Mouse (Mus musculus) hindbrain, embryonic 10.5 days (tissue): ENCODE results near the gene Abca7. TPM values are rescaled to one million over a fixed set of nuclear protein-coding genes. Genes with fewer than 3 reads are reported as not detected.

Source experiments
- DNase-seq: peaks from one replicate; pipeline ENCODE4 v3.0.0-alpha.2; 2017; ENCODE audit warnings: low spot score
- H3K27ac ChIP-seq: fragments of 300-500 bp; sonication (generic); 2 replicates; pipeline ENCODE4 v1.5.1; 2016; ENCODE audit warnings: mild to moderate bottlenecking, moderate library complexity
- H3K27me3 ChIP-seq: fragments of 300-500 bp; sonication (generic); 2 replicates; pipeline ENCODE4 v1.6.1; 2016; ENCODE audit warnings: mild to moderate bottlenecking; ENCODE audit not compliant: poor library complexity, insufficient read depth, severe bottlenecking
- H3K36me3 ChIP-seq: fragments of 300-500 bp; sonication (generic); 2 replicates; pipeline ENCODE4 v1.6.1; 2016; ENCODE audit warnings: mild to moderate bottlenecking, moderate library complexity
- H3K4me1 ChIP-seq: fragments of 300-500 bp; sonication (generic); replicated peaks from 2 replicates; pipeline ENCODE4 v1.6.1; 2016; ENCODE audit warnings: mild to moderate bottlenecking
- H3K4me3 ChIP-seq: fragments of 300-500 bp; sonication (generic); 2 replicates; pipeline ENCODE4 v1.5.1; 2016; ENCODE audit warnings: mild to moderate bottlenecking, moderate library complexity
- H3K9me3 ChIP-seq: fragments of 300-500 bp; sonication (generic); 2 replicates; pipeline ENCODE4 v1.6.1; 2016; ENCODE audit warnings: mild to moderate bottlenecking, moderate library complexity
- WGBS: fragments of 180-500 bp; shearing (Covaris S2); methylation state at CpG from one replicate; pipeline ENCODE4 v1.1.7; 2016; 5-methylcytosine and 5-hydroxymethylcytosine counted together
- polyA plus RNA-seq: library from polyadenylated mRNA; unstranded; fragments of >200 nt; fragmentation: Nextera tagmentation; extraction: Ambion mirVana; gene quantifications from 2 replicates; pipeline ENCODE4 v1.2.1, GENCODE M21; 2016

Gene Abca7
- polyA plus RNA-seq, 1 experiment from 2014 or later: 6.0 TPM

DNA sequence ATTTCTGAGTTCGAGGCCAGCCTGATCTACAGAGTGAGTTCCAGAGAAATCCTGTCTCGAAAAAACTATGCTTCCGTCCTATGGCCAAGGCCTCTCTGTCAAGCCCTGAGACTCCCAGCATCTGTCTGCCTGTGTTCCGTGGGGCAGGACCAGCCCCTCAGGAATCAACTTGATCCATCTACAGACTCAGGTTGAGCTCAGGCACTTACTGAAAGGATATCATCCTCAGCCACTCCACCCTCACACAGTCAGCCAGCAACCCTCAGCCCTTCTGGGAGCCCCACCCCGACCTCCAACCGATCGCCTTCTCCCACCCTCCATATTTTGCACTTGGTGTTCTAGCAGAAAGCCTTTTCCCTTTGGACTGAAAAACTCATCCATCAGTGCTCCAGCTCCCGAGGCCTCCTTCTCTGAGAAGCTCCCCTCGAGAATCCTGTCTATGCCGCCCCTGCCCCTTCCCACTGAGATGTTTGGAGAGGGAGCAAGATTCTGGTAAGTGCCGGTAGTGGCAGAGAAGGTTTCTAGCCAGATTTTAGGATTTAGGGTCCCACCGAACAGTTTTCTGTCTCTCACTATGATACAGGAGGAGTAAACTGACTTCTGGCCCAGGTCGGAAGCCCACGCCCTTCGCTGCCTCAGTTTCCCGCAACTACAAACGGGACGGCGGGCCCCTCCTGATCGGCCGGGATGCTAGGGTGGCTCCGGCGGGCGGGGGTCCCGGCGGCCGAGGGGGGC, 8.4 kb upstream of the Abca7 start:
- peaks cover 57% of the 10 kb centered on the region for H3K4me1 ChIP-seq
- DNase-seq: no peak
- peaks cover 54% of the 10 kb centered on the region for H3K27me3 ChIP-seq
- H3K27ac ChIP-seq: peak overlapping the region; percentile 87
- 10% methylated on average over 27 of the region's 27 CpGs for WGBS
- peaks cover 16% of the 10 kb centered on the region; the same call in 1 of the 2 replicates for H3K9me3 ChIP-seq
- H3K36me3 ChIP-seq: peaks cover 19% of the 10 kb centered on the region
- H3K4me3 ChIP-seq: peak overlapping the region; percentile 61

DNA sequence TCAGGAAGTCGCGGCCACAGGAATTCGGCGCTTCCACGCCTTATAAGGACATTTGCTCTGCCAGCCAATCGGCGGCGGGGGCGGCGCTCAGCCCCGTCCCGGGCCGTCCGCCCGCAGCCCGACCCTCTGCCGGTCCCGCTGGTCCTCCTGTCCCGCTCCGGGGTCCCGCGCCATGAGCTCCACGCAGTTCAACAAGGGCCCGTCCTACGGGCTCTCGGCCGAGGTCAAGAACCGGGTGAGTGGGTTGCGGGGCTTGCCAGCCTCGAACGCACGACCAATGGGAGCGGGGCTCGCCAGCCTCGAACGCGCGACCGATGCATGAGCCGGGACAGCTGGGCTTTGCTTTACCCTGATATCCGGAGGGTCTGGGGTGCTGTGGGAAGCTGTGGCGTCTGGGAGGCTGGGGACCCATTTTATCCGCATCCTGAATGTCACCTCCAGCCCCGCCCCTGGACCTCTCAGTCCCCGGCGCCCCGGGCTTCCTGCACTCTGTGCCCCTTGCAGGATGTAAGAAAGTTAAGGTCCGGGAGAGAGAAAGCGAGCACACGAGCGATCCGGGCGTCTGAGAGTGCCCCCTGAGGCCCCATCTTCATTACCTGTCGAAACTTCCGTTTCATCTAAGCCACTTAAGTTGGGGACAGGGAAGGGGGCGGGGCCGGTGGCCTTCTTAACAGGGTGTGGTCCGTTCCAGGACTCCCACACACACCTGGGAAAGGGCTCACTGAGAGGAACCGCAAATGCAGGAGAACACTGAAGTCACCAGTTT, 7.6 kb upstream of the Abca7 start, which contains the start of gene Cnn2:
Gene Cnn2, plus strand, starts transcription at position 79 of the 766 bp plus-strand sequence.
- peaks cover 54% of the 10 kb centered on the region for H3K27me3 ChIP-seq
- H3K4me1 ChIP-seq: peaks cover 50% of the 10 kb centered on the region
- peak within 1 kb of the TSS; percentile 61 for H3K4me3 ChIP-seq
- peaks cover 16% of the 10 kb centered on the region; the same call in 1 of the 2 replicates for H3K9me3 ChIP-seq
- WGBS: under 1% methylated on average over 59 of the region's 59 CpGs
- peaks cover 26% of the 10 kb centered on the region for H3K36me3 ChIP-seq
- H3K27ac ChIP-seq: peak within 1 kb of the TSS; percentile 87
- DNase-seq: peak; percentile 70

DNA sequence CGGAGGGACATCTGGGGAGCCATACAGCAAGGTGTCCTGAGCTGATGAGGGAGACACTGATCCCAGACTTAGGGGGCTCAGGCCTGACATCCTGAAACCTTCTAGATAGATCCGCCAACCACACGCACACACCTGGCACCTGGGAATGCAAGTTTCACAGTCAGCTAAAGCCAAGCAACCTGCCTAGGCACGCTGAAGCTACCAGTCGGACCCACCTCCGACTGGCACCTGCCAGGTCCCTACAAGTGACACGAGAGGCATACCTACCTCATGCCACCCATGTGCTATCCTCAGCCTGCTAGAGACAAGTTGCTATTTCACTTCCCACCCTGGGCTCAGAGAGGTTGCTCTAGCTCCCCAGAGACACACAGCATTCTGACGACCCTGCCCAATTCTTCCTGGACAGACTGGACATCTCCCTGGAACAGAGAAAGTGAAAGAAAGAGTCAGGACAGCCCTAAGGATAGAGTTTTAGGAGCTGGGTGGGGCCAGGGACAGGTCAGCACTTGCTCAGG, 7.0 kb upstream of the Abca7 start:
- peaks cover 48% of the 10 kb centered on the region for H3K4me1 ChIP-seq
- peak overlapping the region; percentile 61 for H3K4me3 ChIP-seq
- H3K27ac ChIP-seq: peak overlapping the region; percentile 87
- no peak for DNase-seq
- peaks cover 30% of the 10 kb centered on the region for H3K36me3 ChIP-seq
- peaks cover 16% of the 10 kb centered on the region; the same call in 1 of the 2 replicates for H3K9me3 ChIP-seq
- WGBS: 26% methylated on average over 8 of the region's 8 CpGs
- H3K27me3 ChIP-seq: peaks cover 54% of the 10 kb centered on the region

GRCm38 (mm10) chr10:79989870-79990269, 6.4 kb upstream of the Abca7 start:
- peak overlapping the region; percentile 61 for H3K4me3 ChIP-seq
- H3K4me1 ChIP-seq: peaks cover 48% of the 10 kb centered on the region
- H3K9me3 ChIP-seq: peaks cover 16% of the 10 kb centered on the region; the same call in 1 of the 2 replicates
- peaks cover 36% of the 10 kb centered on the region for H3K36me3 ChIP-seq
- DNase-seq: peak; percentile 42
- H3K27me3 ChIP-seq: peaks cover 54% of the 10 kb centered on the region
- WGBS: 12% methylated on average over 15 of the region's 15 CpGs
- peak overlapping the region; percentile 63 for H3K27ac ChIP-seq

DNA sequence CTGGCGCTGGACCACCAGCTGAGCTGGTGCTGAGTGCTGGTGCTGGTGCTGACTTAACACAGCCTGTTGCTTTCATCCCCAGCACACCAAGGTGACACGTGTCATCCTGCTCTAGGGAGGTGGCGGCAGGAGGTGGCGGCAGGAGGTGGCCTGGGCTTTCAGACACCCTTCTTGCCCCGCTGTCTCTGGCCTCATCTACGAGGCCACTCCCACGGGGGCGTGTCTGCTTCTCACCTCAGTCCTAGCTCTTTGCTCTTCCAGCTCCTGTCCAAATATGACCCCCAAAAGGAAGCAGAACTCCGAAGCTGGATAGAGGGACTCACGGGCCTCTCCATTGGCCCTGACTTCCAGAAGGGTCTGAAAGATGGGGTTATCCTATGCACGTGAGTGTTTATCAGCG, 5.2 kb upstream of the Abca7 start:
- Histone ChIP-seq H3K27ac (no peak overlapping the region), H3K9me3 (peaks cover 16% of the 10 kb centered on the region; the same call in 1 of the 2 replicates), H3K4me3 (peak overlapping the region; percentile 2; the same call in 1 of the 2 replicates), H3K36me3 (peaks cover 38% of the 10 kb centered on the region), H3K27me3 (peaks cover 53% of the 10 kb centered on the region), H3K4me1 (peaks cover 44% of the 10 kb centered on the region)
- no peak for DNase-seq
- WGBS: 56% methylated on average over 12 of the region's 12 CpGs

DNA sequence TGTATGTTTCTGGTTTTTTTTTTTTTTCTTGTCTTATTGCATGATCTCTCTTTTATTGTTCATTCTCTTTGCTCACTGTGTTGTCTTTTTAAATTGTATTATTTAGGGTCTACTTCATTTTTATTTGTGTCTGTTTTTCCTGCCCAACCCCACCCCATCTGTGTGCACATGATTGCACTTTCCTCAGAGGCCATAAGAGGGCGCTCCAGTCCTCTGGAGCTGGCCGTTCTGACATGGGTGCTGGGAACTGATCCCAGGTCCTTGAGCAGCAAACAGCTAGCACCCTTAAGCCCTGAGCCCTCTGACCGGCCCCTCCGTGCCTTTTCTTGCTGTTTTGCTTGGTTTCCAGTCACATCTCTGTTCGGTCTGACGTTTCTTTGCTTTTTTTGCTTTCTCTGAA, 4.7 kb upstream of the Abca7 start:
- peaks cover 16% of the 10 kb centered on the region; the same call in 1 of the 2 replicates for H3K9me3 ChIP-seq
- DNase-seq: no peak

GRCm38 (mm10) chr10:79994397-79995115, 1.7 kb upstream of the Abca7 start:
- Histone ChIP-seq H3K9me3 (peaks cover 16% of the 10 kb centered on the region; the same call in 1 of the 2 replicates), H3K4me1 (peaks cover 33% of the 10 kb centered on the region), H3K27ac (no peak overlapping the region), H3K4me3 (no peak overlapping the region), H3K36me3 (peaks cover 38% of the 10 kb centered on the region), H3K27me3 (peaks cover 40% of the 10 kb centered on the region)
- 93% methylated on average over 16 of the region's 16 CpGs for WGBS
- no peak for DNase-seq

More for the DNA sequence above, 4.7 kb upstream of the Abca7 start:
- no peak overlapping the region for H3K27ac ChIP-seq
- peak overlapping the region; percentile 2; the same call in 1 of the 2 replicates for H3K4me3 ChIP-seq
- H3K4me1 ChIP-seq: peaks cover 44% of the 10 kb centered on the region
- WGBS: 84% methylated on average over 6 of the region's 6 CpGs
- peaks cover 38% of the 10 kb centered on the region for H3K36me3 ChIP-seq
- H3K27me3 ChIP-seq: peaks cover 49% of the 10 kb centered on the region

DNA sequence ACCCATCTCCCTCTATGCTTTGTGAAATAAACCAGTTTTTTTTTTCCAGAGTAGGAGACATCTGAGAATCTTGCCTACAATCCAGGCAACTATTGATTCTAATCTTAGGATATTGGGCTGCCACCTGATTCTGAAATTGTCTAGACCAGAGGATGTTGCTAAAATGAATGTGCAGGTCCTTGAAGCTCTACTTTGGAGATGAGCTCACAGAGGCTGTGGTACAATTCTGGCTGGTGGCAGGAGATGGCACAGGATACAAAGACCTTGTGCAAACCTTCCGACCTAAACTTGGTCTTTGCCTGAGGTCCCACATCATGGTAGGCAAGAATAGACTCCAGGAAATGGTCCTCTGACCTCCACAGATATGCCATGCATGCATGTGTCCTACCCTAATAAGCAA, 658 bp upstream of the Abca7 start:
- Histone ChIP-seq H3K4me3 (peak overlapping the region; percentile 64; the same call in 1 of the 2 replicates), H3K27ac (peak overlapping the region; percentile 81; the same call in 1 of the 2 replicates), H3K9me3 (peaks cover 16% of the 10 kb centered on the region; the same call in 1 of the 2 replicates), H3K4me1 (peaks cover 26% of the 10 kb centered on the region), H3K27me3 (peaks cover 40% of the 10 kb centered on the region), H3K36me3 (peaks cover 38% of the 10 kb centered on the region)
- DNase-seq: no peak
- 90% methylated on average over 1 of the region's 1 CpGs for WGBS

DNA sequence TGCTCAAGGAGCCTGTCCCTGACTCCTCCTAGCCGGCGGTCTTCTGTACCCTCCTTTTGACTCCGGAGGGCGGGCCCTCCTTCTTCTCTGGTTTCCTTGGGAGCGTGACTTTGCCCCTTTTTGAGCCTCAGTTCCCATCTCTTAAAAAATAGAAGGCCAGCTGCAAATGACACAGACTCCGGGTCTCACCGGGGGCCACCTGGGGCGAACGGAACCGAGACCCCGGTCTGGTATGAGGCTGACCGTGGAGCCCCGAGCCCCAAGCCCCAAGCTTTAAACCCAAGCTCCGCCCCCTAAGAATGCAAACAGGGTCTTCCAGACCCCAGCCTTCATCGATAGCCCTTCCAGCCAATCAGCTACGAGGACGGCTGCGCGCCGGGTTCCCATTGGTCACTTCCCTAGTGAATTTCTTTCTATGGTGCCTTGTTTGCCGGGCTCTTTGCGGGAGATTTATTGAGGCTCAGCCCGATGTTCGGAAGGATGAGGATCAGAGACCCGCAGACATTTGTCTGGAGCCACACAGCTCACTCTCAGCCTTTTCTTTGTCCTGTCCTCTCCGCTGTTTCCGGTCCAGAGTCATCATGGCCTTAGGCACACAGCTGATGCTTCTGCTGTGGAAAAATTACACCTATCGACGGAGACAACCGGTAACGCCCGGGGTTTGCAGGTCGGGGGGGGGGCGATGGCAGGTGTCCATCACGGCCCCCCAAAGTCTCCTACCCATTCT, 903 bp downstream of the Abca7 start:
- peaks cover 26% of the 10 kb centered on the region for H3K36me3 ChIP-seq
- peaks cover 28% of the 10 kb centered on the region for H3K4me1 ChIP-seq
- H3K4me3 ChIP-seq: peak overlapping the region; percentile 64
- under 1% methylated on average over 35 of the region's 35 CpGs for WGBS
- peak; percentile 92 for DNase-seq
- H3K27ac ChIP-seq: peak overlapping the region; percentile 81
- 0 out of 2 replicates have a peak, but pooled peaks cover 2% of the 10 kb centered on the region for H3K9me3 ChIP-seq
- peaks cover 47% of the 10 kb centered on the region for H3K27me3 ChIP-seq

DNA sequence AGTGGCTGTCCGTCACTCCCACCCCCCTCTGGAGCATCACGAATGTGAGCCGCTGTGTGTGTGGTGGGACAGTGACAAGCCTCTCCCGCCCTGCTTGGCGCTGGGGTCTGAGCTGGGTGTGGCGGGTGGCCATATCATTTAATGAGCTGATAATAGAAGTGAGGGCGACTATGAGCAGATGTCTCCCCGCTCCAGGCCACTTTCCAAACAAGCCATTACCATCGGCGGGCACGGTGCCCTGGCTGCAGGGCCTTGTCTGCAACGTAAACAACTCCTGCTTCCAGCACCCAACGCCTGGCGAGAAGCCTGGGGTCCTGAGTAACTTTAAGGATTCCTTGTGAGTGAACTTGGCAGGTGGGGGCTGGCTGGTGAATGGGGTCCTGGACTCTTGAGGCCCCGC, 1.5 kb downstream of the Abca7 start:
- peak overlapping the region; percentile 81 for H3K27ac ChIP-seq
- DNase-seq: no peak
- WGBS: 5% methylated on average over 15 of the region's 15 CpGs
- peaks cover 20% of the 10 kb centered on the region for H3K36me3 ChIP-seq
- no peaks in the 10 kb centered on the region for H3K9me3 ChIP-seq
- peak overlapping the region; percentile 64 for H3K4me3 ChIP-seq
- peaks cover 54% of the 10 kb centered on the region for H3K27me3 ChIP-seq
- H3K4me1 ChIP-seq: peaks cover 34% of the 10 kb centered on the region

GRCm38 (mm10) chr10:80001945-80002344, 5.7 kb downstream of the Abca7 start:
- H3K36me3 ChIP-seq: no peaks in the 10 kb centered on the region
- no peaks in the 10 kb centered on the region for H3K9me3 ChIP-seq
- H3K27ac ChIP-seq: no peak overlapping the region
- 75% methylated on average over 9 of the region's 9 CpGs for WGBS
- DNase-seq: no peak
- 0 out of 2 replicates have a peak overlapping the region, but pooled peaks have one; percentile 9 for H3K4me3 ChIP-seq
- peaks cover 35% of the 10 kb centered on the region for H3K4me1 ChIP-seq
- H3K27me3 ChIP-seq: peaks cover 79% of the 10 kb centered on the region
